Mouse (Mus musculus) liver, embryonic 16.5 days (tissue): ENCODE data around the gene Lrrc57. TPM values are rescaled to one million over a fixed set of nuclear protein-coding genes. Genes with fewer than 3 reads are reported as not detected.

Experiments
- ATAC-seq: fragments of 200-750 bp; cut with Nextera tagmentation; 2 replicates; pipeline ENCODE4 v1.8.0; 2017; ENCODE audit warnings: low read depth, mild to moderate bottlenecking, moderate number of reproducible peaks, moderate library complexity
- H3K27ac ChIP-seq: fragments of 300-500 bp; sonication (generic); 2 replicates; pipeline ENCODE4 v1.5.1; 2014; ENCODE audit warnings: mild to moderate bottlenecking, low read length
- H3K27me3 ChIP-seq: fragments of 300-500 bp; sonication (generic); 2 replicates; pipeline ENCODE4 v1.6.1; 2014; ENCODE audit warnings: low read depth, low read length, mixed read lengths; ENCODE audit not compliant: control insufficient read depth, insufficient read depth
- H3K36me3 ChIP-seq: fragments of 300-500 bp; sonication (generic); 2 replicates; pipeline ENCODE4 v1.6.1; 2014; ENCODE audit warnings: mild to moderate bottlenecking; ENCODE audit not compliant: control insufficient read depth, insufficient read depth
- H3K4me1 ChIP-seq: fragments of 300-500 bp; sonication (generic); 2 replicates; pipeline ENCODE4 v1.6.1; 2014; ENCODE audit warnings: low read depth, low read length, mixed read lengths; ENCODE audit not compliant: control insufficient read depth
- H3K4me2 ChIP-seq: fragments of 300-500 bp; sonication (generic); 2 replicates; pipeline ENCODE4 v1.6.1; 2014; ENCODE audit warnings: low read depth, low read length, mixed read lengths
- H3K4me3 ChIP-seq: fragments of 300-500 bp; sonication (generic); 2 replicates; pipeline ENCODE4 v1.5.1; 2014; ENCODE audit warnings: low read depth, mild to moderate bottlenecking, low read length
- H3K9ac ChIP-seq: fragments of 300-500 bp; sonication (generic); 2 replicates; pipeline ENCODE4 v1.6.1; 2014; ENCODE audit warnings: low read depth, low read length
- H3K9me3 ChIP-seq: fragments of 300-500 bp; sonication (generic); replicated peaks from 2 replicates; pipeline ENCODE4 v1.6.1; 2016; ENCODE audit warnings: low read length; ENCODE audit not compliant: control insufficient read depth
- WGBS: fragments of 180-500 bp; shearing (Covaris S2); extraction: QIAGEN DNeasy Blood & Tissue Kit; methylation state at CpG from one replicate; pipeline ENCODE4 v1.1.7; 2014; ENCODE audit not compliant: insufficient replicate concordance; 5-methylcytosine and 5-hydroxymethylcytosine counted together
- polyA plus RNA-seq: library from polyadenylated mRNA; unstranded; fragments of >200 nt; fragmentation: Nextera tagmentation; extraction: Ambion mirVana; gene quantifications from 2 replicates; pipeline ENCODE4 v1.2.1, GENCODE M21; 2015

Lrrc57 gene
- polyA plus RNA-seq, 1 experiment from 2014 or later: 11.4 TPM

GRCm38 (mm10) chr2:120640835-120641234 lies 31.5 kb upstream of the Lrrc57 start:
- H3K9me3 ChIP-seq: no peaks in the 10 kb centered on the region
- H3K9ac ChIP-seq: no peak overlapping the region
- H3K36me3 ChIP-seq: no peaks in the 10 kb centered on the region
- no peak overlapping the region for H3K27ac ChIP-seq
- no peak overlapping the region for H3K4me3 ChIP-seq
- no peak overlapping the region for H3K4me2 ChIP-seq
- H3K27me3 ChIP-seq: no peaks in the 10 kb centered on the region
- peak; percentile 76 for ATAC-seq
- 68% methylated on average over 8 of the region's 8 CpGs for WGBS
- no peaks in the 10 kb centered on the region for H3K4me1 ChIP-seq

GRCm38 (mm10) chr2:120631957-120632356 lies 22.6 kb upstream of the Lrrc57 start:
- no peak overlapping the region for H3K27ac ChIP-seq
- 0 out of 2 replicates have a peak overlapping the region, but pooled peaks have one; percentile 25 for H3K4me2 ChIP-seq
- H3K9me3 ChIP-seq: no peaks in the 10 kb centered on the region
- H3K27me3 ChIP-seq: peaks cover 7% of the 10 kb centered on the region
- H3K4me3 ChIP-seq: no peak overlapping the region
- no peak for ATAC-seq
- H3K4me1 ChIP-seq: peaks cover 26% of the 10 kb centered on the region
- no peaks in the 10 kb centered on the region for H3K36me3 ChIP-seq
- H3K9ac ChIP-seq: no peak overlapping the region
- WGBS: 9% methylated on average over 4 of the region's 4 CpGs

- 15% methylated on average over 2 of the region's 2 CpGs for WGBS
- peaks cover 26% of the 10 kb centered on the region for H3K4me1 ChIP-seq
- H3K36me3 ChIP-seq: no peaks in the 10 kb centered on the region
- peaks cover 7% of the 10 kb centered on the region for H3K27me3 ChIP-seq
- H3K27ac ChIP-seq: no peak overlapping the region
- no peaks in the 10 kb centered on the region for H3K9me3 ChIP-seq
- no peak for ATAC-seq
- H3K9ac ChIP-seq: no peak overlapping the region
- no peak overlapping the region for H3K4me3 ChIP-seq
- 0 out of 2 replicates have a peak overlapping the region, but pooled peaks have one; percentile 25 for H3K4me2 ChIP-seq
These were observed 22.2 kb upstream of the Lrrc57 start for GRCm38 (mm10) chr2:120631521-120631920.

- H3K9me3 ChIP-seq: no peaks in the 10 kb centered on the region
- H3K4me1 ChIP-seq: peaks cover 26% of the 10 kb centered on the region
- H3K4me3 ChIP-seq: no peak overlapping the region
- no peak overlapping the region for H3K9ac ChIP-seq
- WGBS: 24% methylated on average over 2 of the region's 2 CpGs
- no peak for ATAC-seq
- peaks cover 7% of the 10 kb centered on the region for H3K27me3 ChIP-seq
- no peaks in the 10 kb centered on the region for H3K36me3 ChIP-seq
- no peak overlapping the region for H3K27ac ChIP-seq
- no peak overlapping the region for H3K4me2 ChIP-seq
These were observed 21.3 kb upstream of the Lrrc57 start for GRCm38 (mm10) chr2:120630655-120631054.

GRCm38 (mm10) chr2:120630246-120630645 lies 20.9 kb upstream of the Lrrc57 start:
- no peak overlapping the region for H3K4me3 ChIP-seq
- H3K36me3 ChIP-seq: no peaks in the 10 kb centered on the region
- no peak for ATAC-seq
- peaks cover 7% of the 10 kb centered on the region for H3K27me3 ChIP-seq
- peaks cover 26% of the 10 kb centered on the region for H3K4me1 ChIP-seq
- H3K9me3 ChIP-seq: no peaks in the 10 kb centered on the region
- no peak overlapping the region for H3K27ac ChIP-seq
- no peak overlapping the region for H3K9ac ChIP-seq
- WGBS: 43% methylated on average over 2 of the region's 2 CpGs
- H3K4me2 ChIP-seq: peak overlapping the region; percentile 74; the same call in 1 of the 2 replicates

GRCm38 (mm10) chr2:120628886-120629735 lies 19.8 kb upstream of the Lrrc57 start, which contains the start of gene Stard9:
Stard9 (plus strand) TSS chr2:120629121.
- Histone ChIP-seq H3K27me3 (peaks cover 7% of the 10 kb centered on the region), H3K4me1 (peaks cover 26% of the 10 kb centered on the region), H3K9ac (peak within 1 kb of the TSS; percentile 40), H3K4me2 (peak within 1 kb of the TSS; percentile 83), H3K4me3 (peak within 1 kb of the TSS; percentile 59), H3K9me3 (no peaks in the 10 kb centered on the region), H3K36me3 (no peaks in the 10 kb centered on the region), H3K27ac (no peak within 1 kb of the TSS)
- ATAC-seq: peak; percentile 99
- WGBS: 3% methylated on average over 36 of the region's 36 CpGs

GRCm38 (mm10) chr2:120628076-120628865 lies 19.0 kb upstream of the Lrrc57 start:
- peak overlapping the region; percentile 59 for H3K4me3 ChIP-seq
- peak overlapping the region; percentile 83 for H3K4me2 ChIP-seq
- no peaks in the 10 kb centered on the region for H3K36me3 ChIP-seq
- H3K9ac ChIP-seq: peak overlapping the region; percentile 27; the same call in 1 of the 2 replicates
- H3K9me3 ChIP-seq: no peaks in the 10 kb centered on the region
- H3K4me1 ChIP-seq: peaks cover 26% of the 10 kb centered on the region
- WGBS: 21% methylated on average over 10 of the region's 10 CpGs
- H3K27me3 ChIP-seq: peaks cover 7% of the 10 kb centered on the region
- H3K27ac ChIP-seq: no peak overlapping the region
- no peak for ATAC-seq

- no peaks in the 10 kb centered on the region for H3K4me1 ChIP-seq
- no peak overlapping the region for H3K4me2 ChIP-seq
- H3K4me3 ChIP-seq: no peak overlapping the region
- peaks cover 11% of the 10 kb centered on the region for H3K36me3 ChIP-seq
- no peaks in the 10 kb centered on the region for H3K27me3 ChIP-seq
- H3K27ac ChIP-seq: no peak overlapping the region
- no peak for ATAC-seq
- H3K9me3 ChIP-seq: no peaks in the 10 kb centered on the region
- no peak overlapping the region for H3K9ac ChIP-seq
These were observed 13.6 kb upstream of the Lrrc57 start for GRCm38 (mm10) chr2:120622920-120623319.

GRCm38 (mm10) chr2:120619538-120619937 lies 10.2 kb upstream of the Lrrc57 start:
- Histone ChIP-seq H3K9ac (no peak overlapping the region), H3K9me3 (no peaks in the 10 kb centered on the region), H3K27me3 (no peaks in the 10 kb centered on the region), H3K4me1 (no peaks in the 10 kb centered on the region), H3K4me2 (no peak overlapping the region), H3K36me3 (peaks cover 20% of the 10 kb centered on the region), H3K4me3 (no peak overlapping the region), H3K27ac (no peak overlapping the region)
- WGBS: 100% methylated on average over 1 of the region's 1 CpGs
- no peak for ATAC-seq
